Mouse (Mus musculus) forebrain, embryonic 16.5 days (tissue): ENCODE measurements around the gene Tspan14. TPM values are rescaled to one million over a fixed set of nuclear protein-coding genes. Genes with fewer than 3 reads are reported as not detected.
A peak's percentile ranks its signal among the peaks of the same experiment; 100 is the strongest.

Source experiments
- ATAC-seq: fragments of 200-750 bp; cut with Nextera tagmentation; 2 replicates; pipeline ENCODE4 v1.8.0; 2017; ENCODE audit warnings: mild to moderate bottlenecking, moderate library complexity
- H3K27ac ChIP-seq: fragments of 300-500 bp; sonication (generic); 2 replicates; pipeline ENCODE4 v1.5.1; 2014; ENCODE audit warnings: low read length, control low read depth
- H3K27me3 ChIP-seq: fragments of 300-500 bp; sonication (generic); replicated peaks from 2 replicates; pipeline ENCODE4 v1.6.1; 2014; ENCODE audit warnings: low read length; ENCODE audit not compliant: control insufficient read depth, insufficient read depth
- H3K36me3 ChIP-seq: fragments of 300-500 bp; sonication (generic); 2 replicates; pipeline ENCODE4 v1.6.1; 2014; ENCODE audit not compliant: control insufficient read depth, insufficient read depth
- H3K4me1 ChIP-seq: fragments of 300-500 bp; sonication (generic); replicated peaks from 2 replicates; pipeline ENCODE4 v1.6.1; 2014; ENCODE audit warnings: low read length; ENCODE audit not compliant: control insufficient read depth, insufficient read depth
- H3K4me2 ChIP-seq: fragments of 300-500 bp; sonication (generic); 2 replicates; pipeline ENCODE4 v1.6.1; 2014; ENCODE audit warnings: mild to moderate bottlenecking, low read length, control low read depth
- H3K4me3 ChIP-seq: fragments of 300-500 bp; sonication (generic); replicated peaks from 2 replicates; pipeline ENCODE4 v1.5.1; 2014; ENCODE audit warnings: mild to moderate bottlenecking, low read length, control low read depth
- H3K9ac ChIP-seq: fragments of 300-500 bp; sonication (generic); replicated peaks from 2 replicates; pipeline ENCODE4 v1.6.1; 2014; ENCODE audit warnings: low read depth, low read length, control low read depth
- H3K9me3 ChIP-seq: fragments of 300-500 bp; sonication (generic); 2 replicates; pipeline ENCODE4 v1.6.1; 2016; ENCODE audit warnings: low read length; ENCODE audit not compliant: control insufficient read depth
- WGBS: fragments of 180-500 bp; shearing (Covaris S2); extraction: QIAGEN DNeasy Blood & Tissue Kit; methylation state at CpG from one replicate; pipeline ENCODE4 v1.1.7; 2014; 5-methylcytosine and 5-hydroxymethylcytosine counted together
- polyA plus RNA-seq: library from polyadenylated mRNA; unstranded; fragments of >200 nt; fragmentation: Nextera tagmentation; extraction: Ambion mirVana; gene quantifications from 2 replicates; pipeline ENCODE4 v1.2.1, GENCODE M21; 2015

Tspan14 gene
- polyA plus RNA-seq, 1 experiment from 2014 or later: 90.0 TPM

- WGBS: 95% methylated on average over 15 of the region's 15 CpGs
- Histone ChIP-seq H3K4me2 (no peak overlapping the region), H3K27me3 (no peaks in the 10 kb centered on the region), H3K9ac (no peak overlapping the region), H3K4me1 (no peaks in the 10 kb centered on the region), H3K9me3 (no peaks in the 10 kb centered on the region), H3K36me3 (peaks cover 13% of the 10 kb centered on the region), H3K4me3 (no peak overlapping the region), H3K27ac (no peak overlapping the region)
- ATAC-seq: 0 out of 2 replicates have a peak, but pooled peaks have one; percentile 6
Observed at GRCm38 (mm10) chr14:40916667-40917066, 49.9 kb downstream of the Tspan14 start.

- no peaks in the 10 kb centered on the region for H3K4me1 ChIP-seq
- H3K4me2 ChIP-seq: no peak overlapping the region
- H3K27ac ChIP-seq: no peak overlapping the region
- H3K9ac ChIP-seq: no peak overlapping the region
- no peak for ATAC-seq
- no peaks in the 10 kb centered on the region for H3K27me3 ChIP-seq
- WGBS: 86% methylated on average over 8 of the region's 8 CpGs
- H3K36me3 ChIP-seq: peaks cover 20% of the 10 kb centered on the region
- no peak overlapping the region for H3K4me3 ChIP-seq
- no peaks in the 10 kb centered on the region for H3K9me3 ChIP-seq
Observed at GRCm38 (mm10) chr14:40915838-40916237, 50.8 kb downstream of the Tspan14 start.

DNA sequence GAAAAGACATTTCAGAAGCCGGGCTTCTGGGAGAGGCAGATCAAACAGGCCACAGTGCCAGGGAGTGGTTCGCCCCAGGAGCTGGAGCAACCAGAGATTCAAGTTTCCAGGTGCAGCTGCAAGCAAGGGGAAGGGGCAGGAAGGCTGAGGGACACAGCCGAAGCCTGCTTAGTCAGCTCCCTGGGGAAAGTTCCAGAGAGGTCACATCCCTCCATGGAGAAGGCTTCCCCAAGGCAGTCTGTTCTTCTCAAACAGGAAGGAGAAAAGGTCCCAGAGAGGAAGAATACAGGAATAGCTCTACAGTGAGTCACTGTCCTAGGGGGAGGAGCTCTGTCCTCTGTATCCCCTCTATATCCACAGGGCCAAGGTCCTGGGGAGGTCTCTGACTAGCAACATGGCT lies 51.9 kb downstream of the Tspan14 start:
- Histone ChIP-seq H3K9me3 (no peaks in the 10 kb centered on the region), H3K4me1 (no peaks in the 10 kb centered on the region), H3K27ac (no peak overlapping the region), H3K27me3 (no peaks in the 10 kb centered on the region), H3K4me2 (no peak overlapping the region), H3K4me3 (no peak overlapping the region), H3K9ac (no peak overlapping the region), H3K36me3 (peaks cover 23% of the 10 kb centered on the region)
- ATAC-seq: no peak
- 82% methylated on average over 3 of the region's 3 CpGs for WGBS

GRCm38 (mm10) chr14:40913709-40914108 lies 52.9 kb downstream of the Tspan14 start:
- H3K4me1 ChIP-seq: no peaks in the 10 kb centered on the region
- peaks cover 27% of the 10 kb centered on the region for H3K36me3 ChIP-seq
- no peak overlapping the region for H3K4me3 ChIP-seq
- no peaks in the 10 kb centered on the region for H3K27me3 ChIP-seq
- H3K9me3 ChIP-seq: no peaks in the 10 kb centered on the region
- ATAC-seq: no peak
- H3K9ac ChIP-seq: no peak overlapping the region
- 29% methylated on average over 6 of the region's 6 CpGs for WGBS
- H3K4me2 ChIP-seq: no peak overlapping the region
- no peak overlapping the region for H3K27ac ChIP-seq

- Histone ChIP-seq H3K4me1 (no peaks in the 10 kb centered on the region), H3K9me3 (no peaks in the 10 kb centered on the region), H3K4me2 (no peak overlapping the region), H3K27ac (no peak overlapping the region), H3K9ac (no peak overlapping the region), H3K36me3 (peaks cover 42% of the 10 kb centered on the region), H3K27me3 (no peaks in the 10 kb centered on the region), H3K4me3 (no peak overlapping the region)
- ATAC-seq: no peak
Observed at GRCm38 (mm10) chr14:40911529-40911928, 55.1 kb downstream of the Tspan14 start.

DNA sequence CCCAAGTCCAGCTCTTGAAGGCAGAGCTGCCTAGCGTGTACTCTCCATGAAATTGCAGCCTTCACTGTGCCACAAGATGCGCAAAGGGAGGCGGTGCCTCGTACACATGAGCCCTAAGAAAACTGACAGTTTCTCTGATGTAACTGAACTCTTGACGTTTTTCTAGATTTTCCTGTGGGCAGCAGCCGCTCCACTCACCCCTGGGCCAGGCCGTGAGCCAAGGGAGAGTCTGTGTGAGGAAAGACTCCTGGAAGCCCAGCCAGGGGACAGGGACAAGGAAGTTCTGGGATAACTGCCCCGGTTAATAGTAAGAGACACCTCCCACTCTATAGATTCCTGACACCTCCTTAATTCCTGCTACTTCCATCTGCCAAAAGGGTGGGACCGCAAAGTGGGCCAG lies 57.8 kb downstream of the Tspan14 start:
- H3K27me3 ChIP-seq: no peaks in the 10 kb centered on the region
- no peak overlapping the region for H3K4me2 ChIP-seq
- WGBS: 91% methylated on average over 9 of the region's 9 CpGs
- H3K9ac ChIP-seq: no peak overlapping the region
- H3K4me3 ChIP-seq: no peak overlapping the region
- no peaks in the 10 kb centered on the region for H3K9me3 ChIP-seq
- no peak for ATAC-seq
- no peaks in the 10 kb centered on the region for H3K4me1 ChIP-seq
- H3K36me3 ChIP-seq: peaks cover 37% of the 10 kb centered on the region
- H3K27ac ChIP-seq: no peak overlapping the region

DNA sequence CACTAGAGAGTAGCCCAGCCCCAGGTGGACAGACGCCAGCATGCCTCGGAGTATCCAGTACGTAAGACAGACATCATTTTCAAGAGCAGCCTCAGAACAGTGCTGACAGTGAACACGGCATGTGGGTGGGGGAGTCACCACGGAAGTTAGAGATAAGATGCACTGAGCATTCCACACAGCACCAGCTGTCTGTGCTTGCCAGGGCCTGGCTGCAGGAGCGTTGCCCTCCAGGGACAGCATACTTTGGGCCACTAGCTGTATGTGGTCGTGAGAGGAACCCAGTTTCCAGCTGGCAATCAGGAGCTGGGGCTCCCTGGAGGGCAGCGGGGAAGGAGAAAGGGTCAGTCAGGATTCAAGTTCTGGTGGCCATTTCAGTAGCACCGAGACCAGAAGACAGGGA lies 59.8 kb downstream of the Tspan14 start:
- H3K4me1 ChIP-seq: no peaks in the 10 kb centered on the region
- H3K27ac ChIP-seq: no peak overlapping the region
- ATAC-seq: no peak
- H3K9me3 ChIP-seq: no peaks in the 10 kb centered on the region
- 93% methylated on average over 9 of the region's 9 CpGs for WGBS
- H3K4me3 ChIP-seq: no peak overlapping the region
- no peaks in the 10 kb centered on the region for H3K27me3 ChIP-seq
- no peak overlapping the region for H3K9ac ChIP-seq
- peaks cover 29% of the 10 kb centered on the region for H3K36me3 ChIP-seq
- no peak overlapping the region for H3K4me2 ChIP-seq

DNA sequence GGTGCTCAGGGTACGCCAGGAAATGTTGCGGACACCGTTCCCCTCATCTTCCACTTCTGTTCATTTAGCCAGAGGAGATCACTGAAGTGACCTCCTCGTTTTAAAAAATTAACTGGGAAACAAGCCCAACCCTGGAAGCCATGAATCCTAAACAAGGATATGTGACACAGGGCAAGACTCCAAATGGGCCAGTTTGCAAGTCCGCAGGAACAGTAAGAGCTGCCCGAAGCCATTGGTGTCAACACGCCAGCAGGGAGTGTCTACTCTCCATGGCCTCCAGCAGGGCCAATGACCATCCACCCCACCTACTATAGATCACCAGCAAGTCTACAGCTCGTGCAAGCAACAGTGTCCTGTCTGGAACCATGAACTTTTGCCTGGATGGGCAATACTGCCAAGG lies 60.8 kb downstream of the Tspan14 start:
- 93% methylated on average over 8 of the region's 8 CpGs for whole genome bisulfite sequencing
- no peak overlapping the region for H3K4me2 ChIP-seq
- H3K4me3 ChIP-seq: no peak overlapping the region
- H3K27me3 ChIP-seq: no peaks in the 10 kb centered on the region
- H3K9me3 ChIP-seq: no peaks in the 10 kb centered on the region
- H3K27ac ChIP-seq: no peak overlapping the region
- no peak for ATAC-seq
- H3K36me3 ChIP-seq: peaks cover 22% of the 10 kb centered on the region
- H3K9ac ChIP-seq: no peak overlapping the region
- H3K4me1 ChIP-seq: no peaks in the 10 kb centered on the region

- Histone ChIP-seq H3K36me3 (peaks cover 5% of the 10 kb centered on the region), H3K4me1 (no peaks in the 10 kb centered on the region), H3K4me2 (no peak overlapping the region), H3K4me3 (no peak overlapping the region), H3K27ac (no peak overlapping the region), H3K9me3 (no peaks in the 10 kb centered on the region), H3K27me3 (no peaks in the 10 kb centered on the region), H3K9ac (no peak overlapping the region)
- 74% methylated on average over 12 of the region's 12 CpGs for WGBS
- ATAC-seq: no peak
Observed at GRCm38 (mm10) chr14:40902307-40903055, 64.1 kb downstream of the Tspan14 start.

DNA sequence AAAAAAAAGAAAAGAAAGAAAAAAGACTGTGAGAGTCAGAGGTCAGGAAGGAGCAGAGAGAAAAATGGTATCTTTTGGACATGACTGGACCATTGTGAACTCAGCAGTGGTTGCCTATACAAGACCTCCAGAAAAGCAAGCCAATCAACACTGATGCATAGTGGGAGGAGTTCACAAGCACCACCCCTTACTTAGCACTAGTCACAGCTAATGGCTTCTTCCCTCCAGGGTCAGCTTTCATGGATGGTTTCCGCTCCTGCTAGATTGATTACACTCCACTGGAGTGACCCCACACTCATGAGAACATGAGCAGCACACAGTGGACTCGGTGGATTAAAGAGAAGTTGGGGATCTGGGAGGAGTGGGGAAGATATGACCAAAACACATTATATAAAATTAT lies 66.3 kb downstream of the Tspan14 start:
- no peak overlapping the region for H3K4me2 ChIP-seq
- WGBS: 87% methylated on average over 2 of the region's 2 CpGs
- H3K4me3 ChIP-seq: no peak overlapping the region
- no peaks in the 10 kb centered on the region; the same call in 1 of the 2 replicates for H3K36me3 ChIP-seq
- H3K27ac ChIP-seq: no peak overlapping the region
- H3K4me1 ChIP-seq: no peaks in the 10 kb centered on the region
- no peaks in the 10 kb centered on the region for H3K9me3 ChIP-seq
- no peak for ATAC-seq
- H3K27me3 ChIP-seq: no peaks in the 10 kb centered on the region
- no peak overlapping the region for H3K9ac ChIP-seq
